Mouse (Mus musculus) heart, adult 2 months (tissue): ENCODE data around the gene Magi2.

Experiments
- CTCF ChIP-seq: fragments of 200-600 bp; IDR thresholded peaks from 2 replicates; pipeline ENCODE4 v1.8.1; 2022; ENCODE audit warnings: antibody characterized with exemption, mild to moderate bottlenecking, moderate library complexity
- EP300 ChIP-seq: fragments of 200-500 bp; IDR thresholded peaks from 2 replicates; pipeline ENCODE4 v1.6.1; 2011; ENCODE audit warnings: low read depth, low read length, control low read depth; ENCODE audit not compliant: insufficient read depth
- POLR2A ChIP-seq: fragments of 200-500 bp; IDR thresholded peaks from 2 replicates; pipeline ENCODE4 v1.6.1; 2011; ENCODE audit warnings: mild to moderate bottlenecking, low read depth, low read length, control low read depth; ENCODE audit not compliant: insufficient read depth

DNA sequence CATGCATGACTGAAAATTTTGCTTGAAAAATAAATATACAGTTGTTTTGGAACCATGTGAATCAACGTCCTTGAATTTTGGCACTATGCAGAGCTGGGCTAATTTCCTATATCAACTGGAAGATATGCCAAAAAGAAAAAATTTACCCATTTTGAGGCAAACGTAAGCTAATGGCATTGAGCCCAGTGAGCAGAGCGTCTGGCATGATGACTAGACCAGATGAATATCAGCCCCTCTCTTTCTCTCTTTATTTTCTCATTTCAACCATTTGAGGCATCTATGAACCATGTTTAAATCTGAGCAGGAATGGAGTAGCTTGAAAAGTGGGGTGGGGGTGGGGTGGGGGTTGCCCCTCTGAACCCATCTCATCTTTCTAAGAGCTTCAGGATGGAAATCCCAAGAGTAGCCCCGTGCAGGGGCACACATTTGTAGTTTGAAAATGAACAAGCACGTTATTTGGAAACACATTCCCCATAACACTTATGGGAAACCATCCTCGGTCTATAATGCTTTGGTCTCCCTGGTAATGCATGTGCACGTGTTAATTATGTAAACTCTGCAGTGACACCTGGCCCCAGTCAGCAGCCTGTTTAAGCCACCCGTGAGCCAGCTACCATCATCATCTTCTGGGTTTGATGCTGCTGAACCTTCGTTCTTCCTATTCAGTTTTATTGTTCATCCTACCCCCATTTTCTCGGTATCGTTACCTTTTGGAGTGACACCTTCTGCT is 1151.4 kb downstream of the Magi2 start:
- TF ChIP-seq CTCF (no peak), POLR2A (no peak), EP300 (no peak)
